Mouse (Mus musculus): ENCODE measurements around the gene Cd2. TPM values are rescaled to one million over a fixed set of nuclear protein-coding genes. Genes with fewer than 3 reads are reported as not detected.

Cd2 gene
- polyA plus RNA-seq, 1 experiment: not detected

DNA sequence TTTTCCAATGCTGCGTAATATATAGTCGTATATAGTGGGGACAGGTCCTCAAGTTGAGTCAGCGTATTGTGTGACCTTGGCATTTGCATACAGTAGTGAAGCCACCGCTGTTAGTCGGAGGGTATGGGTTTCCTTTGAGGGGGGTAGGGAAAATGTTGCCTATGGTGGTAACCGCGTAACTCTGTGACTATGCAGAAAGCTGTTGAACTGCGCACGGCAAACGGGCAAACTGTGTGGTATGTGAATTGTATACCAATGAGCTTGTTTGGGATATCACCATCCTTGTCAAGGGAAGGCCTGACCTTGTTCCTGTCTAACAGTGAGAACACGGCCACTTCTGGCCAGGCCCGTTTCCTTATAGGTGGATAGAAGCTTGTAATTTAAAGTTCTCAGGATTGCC, 1.9 kb downstream of the Cd2 start:
- TF ChIP-seq MYOD1 (IDR thresholded peaks at IDR 0.05; ENCODE audit: control insufficient read depth, insufficient read length, low read depth) (no peak), USF1 (IDR thresholded peaks at IDR 0.05; ENCODE audit: low read depth) (no peak), MYOG (IDR thresholded peaks at IDR 0.05; ENCODE audit: control insufficient read depth, extremely low read depth, insufficient read length) (no peak), CEBPB (IDR thresholded peaks at IDR 0.05; ENCODE audit: low read depth) (no peak), FOSL1 (IDR thresholded peaks at IDR 0.05; ENCODE audit: insufficient read depth, low read length, poor library complexity, severe bottlenecking) (no peak), CTCF (IDR thresholded peaks at IDR 0.05; ENCODE audit: control insufficient read depth, insufficient read depth, insufficient read length) (no peak), MAX (IDR thresholded peaks at IDR 0.05) (no peak)
- Histone ChIP-seq H3K79me3 (ENCODE audit: low read depth) (no peaks in the 10 kb centered on the region), H3K79me2 (ENCODE audit: control insufficient read depth, insufficient read depth) (no peaks in the 10 kb centered on the region), H3K4me3 (ENCODE audit: insufficient read depth, poor library complexity, severe bottlenecking) (no peak overlapping the region), H3ac (ENCODE audit: control insufficient read depth, insufficient read length, low read depth) (no peak overlapping the region), H3K36me3 (ENCODE audit: control insufficient read depth, insufficient read depth) (no peaks in the 10 kb centered on the region), H3K27me3 (ENCODE audit: control insufficient read depth, insufficient read depth, insufficient read length) (no peaks in the 10 kb centered on the region)

DNA sequence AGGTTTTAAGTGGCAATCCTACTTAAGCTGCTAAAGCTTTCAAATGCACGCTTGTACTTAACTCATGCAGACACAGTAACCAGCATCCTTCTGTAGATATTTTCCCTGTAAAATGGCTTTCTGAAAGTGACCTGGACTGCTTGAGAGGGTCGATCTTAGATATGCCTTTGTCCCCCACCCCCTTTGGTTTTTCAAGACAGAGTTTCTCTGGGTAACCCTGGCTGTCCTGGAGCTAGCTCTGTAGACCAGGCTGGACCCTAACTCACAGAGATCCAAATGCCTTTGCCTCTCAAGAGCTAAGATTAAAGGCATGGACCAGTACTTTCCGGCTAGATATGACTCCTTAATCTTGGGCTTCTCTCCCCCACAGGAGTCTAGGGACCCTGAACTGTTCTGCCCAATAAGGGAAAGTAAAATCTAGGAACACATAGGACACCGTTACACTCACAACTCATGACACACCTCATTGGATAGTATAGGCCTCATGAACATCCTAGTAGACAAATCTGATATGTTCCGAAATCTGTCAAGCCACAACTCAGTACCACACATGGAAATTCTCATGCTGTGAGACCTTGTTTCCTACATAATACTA, 2.6 kb downstream of the Cd2 start:
- H3K4me3 ChIP-seq (ENCODE audit: insufficient read depth, poor library complexity, severe bottlenecking): no peak overlapping the region
- no peaks in the 10 kb centered on the region for H3K79me3 ChIP-seq (ENCODE audit: low read depth)
- H3K27me3 ChIP-seq (ENCODE audit: control insufficient read depth, insufficient read depth, insufficient read length): no peaks in the 10 kb centered on the region
- H3K79me2 ChIP-seq (ENCODE audit: control insufficient read depth, insufficient read depth): no peaks in the 10 kb centered on the region
- H3K36me3 ChIP-seq (ENCODE audit: control insufficient read depth, insufficient read depth): no peaks in the 10 kb centered on the region
- TF ChIP-seq FOSL1 (IDR thresholded peaks at IDR 0.05; ENCODE audit: insufficient read depth, low read length, poor library complexity, severe bottlenecking) (no peak), CEBPB (IDR thresholded peaks at IDR 0.05; ENCODE audit: low read depth) (no peak), MYOG (IDR thresholded peaks at IDR 0.05; ENCODE audit: control insufficient read depth, extremely low read depth, insufficient read length) (no peak), CTCF (IDR thresholded peaks at IDR 0.05; ENCODE audit: control insufficient read depth, insufficient read depth, insufficient read length) (no peak), MAX (IDR thresholded peaks at IDR 0.05) (no peak)
- H3ac ChIP-seq (ENCODE audit: control insufficient read depth, insufficient read length, low read depth): no peak overlapping the region

DNA sequence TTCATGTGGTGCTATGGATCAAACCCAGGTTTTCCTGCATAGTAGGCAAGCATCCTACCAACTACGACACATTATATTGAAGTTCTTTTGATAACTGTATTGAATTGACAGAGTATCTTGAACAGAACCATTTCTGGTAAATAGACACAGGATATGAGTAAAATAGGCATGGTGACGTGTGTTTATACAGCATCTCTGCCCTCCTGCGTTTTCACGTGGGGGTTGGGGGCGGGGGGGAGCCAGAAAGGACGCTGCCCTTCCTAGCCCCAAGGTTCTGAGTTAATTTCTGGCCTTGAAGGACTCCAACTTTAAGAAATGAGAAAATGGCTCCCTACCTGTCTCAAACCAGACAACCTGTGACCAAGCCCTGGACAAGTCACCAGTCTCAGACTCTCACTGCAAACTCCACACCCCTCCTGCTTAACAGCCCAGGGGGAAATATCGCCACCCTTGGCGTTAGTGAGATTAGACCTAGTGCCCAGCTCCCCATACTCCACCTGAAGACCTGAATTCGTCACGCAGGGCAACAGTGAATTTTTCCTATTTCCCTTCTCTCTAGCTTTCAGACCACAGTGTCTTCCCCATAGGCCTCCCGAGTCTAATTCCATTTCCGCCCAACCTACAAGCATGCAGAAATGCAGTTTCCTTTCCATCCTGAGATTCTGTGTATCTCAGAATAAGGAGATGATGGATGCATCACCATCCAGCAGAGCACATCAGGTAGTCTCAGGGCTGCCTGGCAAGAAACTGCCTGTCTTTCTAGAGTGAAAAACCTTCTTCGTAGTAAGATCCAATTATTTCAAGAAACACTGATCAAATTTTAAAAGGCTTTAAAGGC, 3.7 kb downstream of the Cd2 start:
- TF ChIP-seq MAX (IDR thresholded peaks at IDR 0.05) (no peak), CTCF (IDR thresholded peaks at IDR 0.05; ENCODE audit: control insufficient read depth, insufficient read depth, insufficient read length) (no peak), CEBPB (IDR thresholded peaks at IDR 0.05; ENCODE audit: low read depth) (no peak), MYOG (IDR thresholded peaks at IDR 0.05; ENCODE audit: control insufficient read depth, extremely low read depth, insufficient read length) (no peak), FOSL1 (IDR thresholded peaks at IDR 0.05; ENCODE audit: insufficient read depth, low read length, poor library complexity, severe bottlenecking) (no peak), MYOD1 (IDR thresholded peaks at IDR 0.05; ENCODE audit: control insufficient read depth, insufficient read length, low read depth) (no peak), USF1 (IDR thresholded peaks at IDR 0.05; ENCODE audit: low read depth) (no peak)
- Histone ChIP-seq H3ac (ENCODE audit: control insufficient read depth, insufficient read length, low read depth) (no peak overlapping the region), H3K36me3 (ENCODE audit: control insufficient read depth, insufficient read depth) (no peaks in the 10 kb centered on the region), H3K27me3 (ENCODE audit: control insufficient read depth, insufficient read depth, insufficient read length) (no peaks in the 10 kb centered on the region), H3K79me2 (ENCODE audit: control insufficient read depth, insufficient read depth) (no peaks in the 10 kb centered on the region), H3K79me3 (ENCODE audit: low read depth) (no peaks in the 10 kb centered on the region), H3K4me3 (ENCODE audit: insufficient read depth, poor library complexity, severe bottlenecking) (no peak overlapping the region)

DNA sequence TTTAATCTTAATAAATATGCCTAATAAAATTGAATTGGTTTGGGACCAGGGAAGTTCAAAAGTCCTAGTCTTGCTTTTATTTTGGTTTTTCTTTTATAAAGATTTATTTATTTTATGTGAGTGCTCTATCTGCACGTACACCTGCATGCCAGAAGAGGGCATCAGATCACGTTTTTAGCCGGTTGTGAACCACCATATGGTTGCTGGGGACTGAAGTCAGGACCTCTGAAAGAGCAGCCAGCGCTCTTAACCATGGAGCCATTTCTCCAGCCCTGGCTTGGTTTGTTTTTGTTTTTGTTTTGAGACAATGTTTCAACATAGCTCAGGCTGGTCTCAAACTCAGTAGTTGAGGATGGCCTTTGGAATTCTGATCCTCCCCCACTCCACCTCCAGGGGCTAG, 4.3 kb downstream of the Cd2 start:
- Histone ChIP-seq H3K79me2 (ENCODE audit: control insufficient read depth, insufficient read depth) (no peaks in the 10 kb centered on the region), H3ac (ENCODE audit: control insufficient read depth, insufficient read length, low read depth) (no peak overlapping the region), H3K79me3 (ENCODE audit: low read depth) (no peaks in the 10 kb centered on the region), H3K4me3 (ENCODE audit: insufficient read depth, poor library complexity, severe bottlenecking) (no peak overlapping the region), H3K36me3 (ENCODE audit: control insufficient read depth, insufficient read depth) (no peaks in the 10 kb centered on the region), H3K27me3 (ENCODE audit: control insufficient read depth, insufficient read depth, insufficient read length) (peaks cover 2% of the 10 kb centered on the region)
- TF ChIP-seq CEBPB (IDR thresholded peaks at IDR 0.05; ENCODE audit: low read depth): no peak
- TF ChIP-seq MYOG (IDR thresholded peaks at IDR 0.05; ENCODE audit: control insufficient read depth, extremely low read depth, insufficient read length): no peak
- TF ChIP-seq MAX (IDR thresholded peaks at IDR 0.05): no peak
- TF ChIP-seq MYOD1 (IDR thresholded peaks at IDR 0.05; ENCODE audit: control insufficient read depth, insufficient read length, low read depth): no peak
- no peak for TF ChIP-seq CTCF (IDR thresholded peaks at IDR 0.05; ENCODE audit: control insufficient read depth, insufficient read depth, insufficient read length)
- no peak for TF ChIP-seq USF1 (IDR thresholded peaks at IDR 0.05; ENCODE audit: low read depth)
- no peak for TF ChIP-seq FOSL1 (IDR thresholded peaks at IDR 0.05; ENCODE audit: insufficient read depth, low read length, poor library complexity, severe bottlenecking)

DNA sequence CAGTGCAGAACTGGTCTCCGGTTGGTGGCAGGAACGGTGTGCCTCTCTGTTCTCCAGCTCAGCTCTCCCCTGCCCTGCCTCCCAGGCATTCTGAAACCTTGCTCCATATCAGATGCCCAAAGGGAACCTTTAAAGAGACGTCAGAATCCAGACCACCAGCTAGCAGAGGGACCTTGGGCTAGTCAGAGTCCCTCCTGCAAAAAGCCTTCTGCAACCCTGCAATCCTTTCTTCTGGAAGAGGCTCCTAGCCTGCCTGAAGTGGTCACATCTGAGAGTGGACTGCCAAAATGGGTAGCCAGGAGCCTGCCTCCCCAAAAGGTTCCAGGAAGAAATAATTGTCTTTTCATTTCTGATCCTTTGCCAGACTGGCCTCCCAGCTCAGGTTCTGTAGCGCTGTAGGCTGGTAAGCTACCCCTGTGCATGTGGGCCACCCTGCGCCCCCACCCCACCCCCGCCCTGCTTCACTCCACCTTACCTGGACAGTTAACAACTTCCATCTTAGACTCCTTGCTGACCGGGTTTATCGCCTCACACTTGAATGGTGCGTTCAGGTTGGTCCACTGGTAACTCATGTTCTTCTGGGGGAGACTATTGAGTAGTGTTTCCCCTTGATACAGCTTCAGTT, 5.1 kb downstream of the Cd2 start:
- H3ac ChIP-seq (ENCODE audit: control insufficient read depth, insufficient read length, low read depth): no peak overlapping the region
- H3K79me3 ChIP-seq (ENCODE audit: low read depth): no peaks in the 10 kb centered on the region
- no peak overlapping the region for H3K4me3 ChIP-seq (ENCODE audit: insufficient read depth, poor library complexity, severe bottlenecking)
- H3K79me2 ChIP-seq (ENCODE audit: control insufficient read depth, insufficient read depth): no peaks in the 10 kb centered on the region
- H3K27me3 ChIP-seq (ENCODE audit: control insufficient read depth, insufficient read depth, insufficient read length): peaks cover 6% of the 10 kb centered on the region
- no peaks in the 10 kb centered on the region for H3K36me3 ChIP-seq (ENCODE audit: control insufficient read depth, insufficient read depth)
- no peak for TF ChIP-seq CEBPB (IDR thresholded peaks at IDR 0.05; ENCODE audit: low read depth)
- no peak for TF ChIP-seq MAX (IDR thresholded peaks at IDR 0.05)
- TF ChIP-seq MYOG (IDR thresholded peaks at IDR 0.05; ENCODE audit: control insufficient read depth, extremely low read depth, insufficient read length): no peak
- TF ChIP-seq CTCF (IDR thresholded peaks at IDR 0.05; ENCODE audit: control insufficient read depth, insufficient read depth, insufficient read length): no peak
- no peak for TF ChIP-seq MYOD1 (IDR thresholded peaks at IDR 0.05; ENCODE audit: control insufficient read depth, insufficient read length, low read depth)
- no peak for TF ChIP-seq FOSL1 (IDR thresholded peaks at IDR 0.05; ENCODE audit: insufficient read depth, low read length, poor library complexity, severe bottlenecking)
- no peak for TF ChIP-seq USF1 (IDR thresholded peaks at IDR 0.05; ENCODE audit: low read depth)

Data from C2C12 (cell line).